Mouse (Mus musculus) adrenal gland, postnatal 0 days (tissue): ENCODE measurements around the gene Olfr1487. TPM values are rescaled to one million over a fixed set of nuclear protein-coding genes. Genes with fewer than 3 reads are reported as not detected.

Experiments
- microRNA-seq: library from miRNA; unstranded; fragments of <30 nt; microRNA quantifications from one replicate; pipeline ENCODE4, GENCODE M21; 2016; ENCODE audit warnings: borderline replicate concordance; ENCODE audit not compliant: insufficient number of aligned reads
- polyA plus RNA-seq: library from polyadenylated mRNA; unstranded; fragments of >200 nt; fragmentation: Nextera tagmentation; extraction: Ambion mirVana; gene quantifications from 2 replicates; pipeline ENCODE4 v1.2.1, GENCODE M21; 2015

Olfr1487 gene
- polyA plus RNA-seq, result not detected in 2 replicates

GRCm38 (mm10) chr19:13617075-13617474 is at the start of gene Olfr1487:
TSS of gene Olfr1487 (plus strand) at chr19:13617375.

GRCm38 (mm10) chr19:13583211-13583610 is 34.0 kb upstream of the Olfr1487 start, which contains the start of gene Olfr1484:
TSS of gene Olfr1484 (plus strand) at chr19:13583511.

GRCm38 (mm10) chr19:13631321-13631720 is 14.1 kb downstream of the Olfr1487 start, which contains the start of gene Olfr1489:
TSS of gene Olfr1489 (plus strand) at chr19:13631621.

GRCm38 (mm10) chr19:13650791-13651190 is 33.6 kb downstream of the Olfr1487 start, which contains the start of gene Olfr1490:
TSS of gene Olfr1490 (plus strand) at chr19:13651091.

Small RNA genes lying within 50 kb of the gene (microRNA-seq; reads per million reads assigned to microRNA genes)
- gene Gm22323, result not detected
- gene Gm23931, result not detected

Other genes starting within 250 kb of the Olfr1487 start
- not detected in 2 replicates for gene Olfr1469, start 209.5 kb upstream of the Olfr1487 start, polyA plus RNA-seq
- not detected in 2 replicates for gene Olfr1471, start 174.0 kb upstream of the Olfr1487 start, polyA plus RNA-seq
- gene Olfr1472, start 161.3 kb upstream of the Olfr1487 start, polyA plus RNA-seq, result not detected in 2 replicates
- gene Olfr1474, start 147.8 kb upstream of the Olfr1487 start, polyA plus RNA-seq, result not detected in 2 replicates
- gene Olfr1475, start 137.2 kb upstream of the Olfr1487 start, polyA plus RNA-seq, result not detected in 2 replicates
- gene Olfr1477, start 116.8 kb upstream of the Olfr1487 start, polyA plus RNA-seq, result not detected in 2 replicates
- not detected in 2 replicates for gene Olfr1480, start 89.5 kb upstream of the Olfr1487 start, polyA plus RNA-seq
- gene Olfr1484, start 33.9 kb upstream of the Olfr1487 start, polyA plus RNA-seq, result not detected in 2 replicates
- not detected in 2 replicates for gene Olfr1489, start 14.2 kb downstream of the Olfr1487 start, polyA plus RNA-seq
- not detected in 2 replicates for gene Olfr1490, start 33.7 kb downstream of the Olfr1487 start, polyA plus RNA-seq
- gene Olfr1491, start 79.9 kb downstream of the Olfr1487 start, polyA plus RNA-seq, result not detected in 2 replicates
- not detected in 2 replicates for gene Olfr1493-ps1, start 105.9 kb downstream of the Olfr1487 start, polyA plus RNA-seq
- not detected in 2 replicates for gene Olfr1494, start 122.4 kb downstream of the Olfr1487 start, polyA plus RNA-seq
- gene Olfr1495, start 147.2 kb downstream of the Olfr1487 start, polyA plus RNA-seq, result not detected in 2 replicates
- gene Olfr1496, start 160.5 kb downstream of the Olfr1487 start, polyA plus RNA-seq, result not detected in 2 replicates
- not detected in 2 replicates for gene Olfr1497, start 180.8 kb downstream of the Olfr1487 start, polyA plus RNA-seq
- not detected in 2 replicates for gene Olfr1499, start 202.1 kb downstream of the Olfr1487 start, polyA plus RNA-seq
- gene Olfr1500, start 213.1 kb downstream of the Olfr1487 start, polyA plus RNA-seq, result not detected in 2 replicates
- not detected in 2 replicates for gene Olfr1501, start 233.3 kb downstream of the Olfr1487 start, polyA plus RNA-seq
- gene Olfr1502, start 244.4 kb downstream of the Olfr1487 start, polyA plus RNA-seq, result not detected in 2 replicates